Mouse (Mus musculus): Measurements from ENCODE around the gene Myo18a. TPM values are rescaled to one million over a fixed set of nuclear protein-coding genes. Genes with fewer than 3 reads are reported as not detected.

Gene Myo18a
- polyA plus RNA-seq, 1 experiment from 2014 or later, result 25.4 TPM

DNA sequence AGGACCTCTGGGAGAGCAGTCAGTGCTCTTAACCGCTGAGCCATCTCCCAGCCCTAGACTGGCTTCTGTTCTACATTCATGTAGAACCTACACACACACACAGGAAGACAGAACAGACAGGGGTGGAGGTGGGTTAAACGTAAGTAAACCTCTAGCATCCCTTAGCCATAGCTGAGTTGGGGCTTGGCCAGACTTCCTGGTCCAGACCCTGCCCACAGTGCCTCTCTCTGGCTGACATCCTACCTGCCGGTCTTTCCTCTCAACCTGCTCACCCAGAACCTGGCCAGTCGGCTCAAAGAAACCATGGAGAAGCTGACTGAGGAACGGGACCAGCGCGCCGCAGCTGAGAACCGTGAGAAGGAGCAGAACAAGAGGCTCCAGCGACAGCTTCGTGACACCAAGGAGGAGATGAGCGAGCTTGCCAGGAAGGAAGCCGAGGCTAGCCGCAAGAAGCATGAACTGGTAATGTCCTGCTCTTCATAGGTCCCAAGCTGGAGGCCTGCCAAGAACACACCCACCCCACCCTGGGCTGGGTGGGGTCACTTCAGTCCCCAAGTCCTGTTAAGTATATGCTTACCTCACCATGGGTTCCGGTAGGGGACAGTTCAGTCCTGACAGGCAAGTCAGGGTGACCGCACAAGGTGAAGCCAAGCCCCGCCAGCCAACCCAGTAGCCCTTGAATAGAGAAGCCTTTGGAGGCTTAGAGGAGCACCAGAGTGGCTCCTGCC, 90.1 kb downstream of the Myo18a start:
- Histone ChIP-seq H3K4me3 (ENCODE audit: low read depth, low read length) (no peak overlapping the region), H3K4me1 (replicated peaks; ENCODE audit: control insufficient read depth, insufficient read depth, low read length) (no peaks in the 10 kb centered on the region), H3K27ac (ENCODE audit: low read depth, low read length) (no peak overlapping the region), H3K4me2 (replicated peaks; ENCODE audit: low read depth) (no peak overlapping the region), H3K9ac (ENCODE audit: low read depth, low read length) (no peak overlapping the region), H3K9me3 (ENCODE audit: control insufficient read depth) (no peaks in the 10 kb centered on the region), H3K27me3 (replicated peaks; ENCODE audit: control insufficient read depth, insufficient read depth, low read length) (no peaks in the 10 kb centered on the region), H3K36me3 (ENCODE audit: control insufficient read depth, insufficient read depth) (peaks cover 82% of the 10 kb centered on the region)
- ATAC-seq, result no peak
- TF ChIP-seq CTCF (IDR thresholded peaks at IDR 0.05; ENCODE audit: low read depth), result no peak
- WGBS, result 88% methylated on average over 17 of the region's 17 CpGs

DNA sequence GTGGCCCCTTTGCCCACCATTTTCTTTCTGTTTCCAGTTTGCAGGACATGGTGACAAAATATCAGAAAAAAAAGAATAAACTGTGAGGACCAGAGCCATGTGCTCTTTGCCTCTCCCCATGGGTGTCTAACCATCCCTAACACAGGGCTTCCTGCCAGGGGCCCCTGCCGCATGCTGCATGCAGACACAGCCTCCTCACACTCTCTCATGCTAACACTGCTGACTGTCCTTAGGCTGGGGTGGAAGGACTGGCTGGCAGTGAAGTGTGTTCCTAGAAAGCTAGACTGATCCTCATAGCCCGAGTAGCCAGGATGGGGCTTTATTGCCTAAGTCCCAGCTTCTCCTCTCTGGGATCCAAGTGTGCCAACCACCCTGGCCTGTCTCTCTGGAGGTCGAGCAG, 91.6 kb downstream of the Myo18a start:
- 71% methylated on average over 3 of the region's 3 CpGs for WGBS
- Histone ChIP-seq H3K4me3 (ENCODE audit: low read depth, low read length) (no peak overlapping the region), H3K4me1 (replicated peaks; ENCODE audit: control insufficient read depth, insufficient read depth, low read length) (no peaks in the 10 kb centered on the region), H3K27ac (ENCODE audit: low read depth, low read length) (no peak overlapping the region), H3K4me2 (replicated peaks; ENCODE audit: low read depth) (no peak overlapping the region), H3K36me3 (ENCODE audit: control insufficient read depth, insufficient read depth) (peaks cover 82% of the 10 kb centered on the region), H3K9me3 (ENCODE audit: control insufficient read depth) (no peaks in the 10 kb centered on the region), H3K27me3 (replicated peaks; ENCODE audit: control insufficient read depth, insufficient read depth, low read length) (no peaks in the 10 kb centered on the region), H3K9ac (ENCODE audit: low read depth, low read length) (no peak overlapping the region)
- no peak for TF ChIP-seq CTCF (IDR thresholded peaks at IDR 0.05; ENCODE audit: low read depth)
- no peak for ATAC-seq

DNA sequence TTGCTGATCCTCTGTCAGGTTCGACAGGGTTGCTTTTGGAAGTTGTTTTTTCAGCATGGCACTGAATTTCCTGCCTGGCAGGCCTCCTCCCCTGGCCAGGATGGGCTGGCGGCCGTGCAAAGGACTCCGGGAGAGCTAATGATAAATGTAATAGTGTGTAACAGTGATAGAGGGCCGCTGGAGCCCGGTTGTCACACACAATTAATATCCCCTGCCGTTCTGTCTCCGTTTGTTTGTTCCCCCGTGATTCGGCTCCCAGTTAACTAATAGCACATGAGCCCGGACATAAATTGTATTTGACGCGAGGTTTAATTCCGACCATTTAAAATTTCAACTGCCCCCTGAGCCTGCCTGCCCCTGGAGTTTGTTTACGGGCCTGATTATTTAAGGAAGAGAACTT, 92.3 kb downstream of the Myo18a start:
- Histone ChIP-seq H3K9me3 (ENCODE audit: control insufficient read depth) (no peaks in the 10 kb centered on the region), H3K36me3 (ENCODE audit: control insufficient read depth, insufficient read depth) (peaks cover 82% of the 10 kb centered on the region), H3K27ac (ENCODE audit: low read depth, low read length) (no peak overlapping the region), H3K4me2 (replicated peaks; ENCODE audit: low read depth) (no peak overlapping the region), H3K4me1 (replicated peaks; ENCODE audit: control insufficient read depth, insufficient read depth, low read length) (no peaks in the 10 kb centered on the region), H3K27me3 (replicated peaks; ENCODE audit: control insufficient read depth, insufficient read depth, low read length) (no peaks in the 10 kb centered on the region), H3K4me3 (ENCODE audit: low read depth, low read length) (no peak overlapping the region), H3K9ac (ENCODE audit: low read depth, low read length) (no peak overlapping the region)
- 59% methylated on average over 15 of the region's 15 CpGs for WGBS
- no peak for ATAC-seq
- TF ChIP-seq CTCF (IDR thresholded peaks at IDR 0.05; ENCODE audit: low read depth), result no peak

DNA sequence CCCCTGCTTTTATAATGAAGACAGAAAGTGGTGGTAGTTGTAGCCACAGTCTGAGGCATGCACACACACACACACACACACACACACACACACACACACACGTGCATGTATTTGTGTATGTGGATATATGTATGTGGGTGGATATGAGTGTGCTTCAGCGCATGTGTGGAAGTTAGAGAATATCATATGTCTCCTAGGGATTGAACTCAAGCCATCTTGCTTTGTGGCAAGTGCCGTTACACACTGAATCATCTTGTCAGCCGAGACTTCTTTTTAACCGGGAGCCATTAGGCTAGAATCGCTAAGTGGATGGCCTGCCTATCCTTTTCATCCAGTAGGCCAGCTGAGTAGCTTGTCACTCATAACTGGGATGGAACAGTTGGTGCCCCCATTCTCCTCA, 94.0 kb downstream of the Myo18a start:
- no peak for ATAC-seq
- 92% methylated on average over 6 of the region's 6 CpGs for WGBS
- TF ChIP-seq CTCF (IDR thresholded peaks at IDR 0.05; ENCODE audit: low read depth), result no peak

DNA sequence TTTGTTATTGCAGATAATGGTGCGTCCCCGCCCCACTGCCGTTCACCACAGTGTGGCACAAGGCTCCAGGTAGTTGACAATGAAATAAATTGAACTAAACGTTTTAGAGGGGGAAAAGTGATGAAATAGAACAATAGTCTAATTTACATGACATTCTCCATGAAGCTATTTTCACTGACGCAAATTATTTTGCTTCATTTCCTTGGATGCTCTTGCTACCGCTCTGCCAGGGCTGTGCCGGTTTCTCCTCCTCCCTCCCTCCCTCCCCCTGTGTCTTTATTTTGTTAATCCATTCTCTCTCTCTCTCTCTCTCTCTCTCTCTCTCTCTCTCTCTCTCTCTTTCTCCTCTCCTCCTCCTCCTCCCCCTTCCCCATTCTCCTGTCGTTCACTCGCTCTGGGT, 95.5 kb downstream of the Myo18a start:
- TF ChIP-seq CTCF (IDR thresholded peaks at IDR 0.05; ENCODE audit: low read depth), result no peak
- H3K4me2 ChIP-seq (replicated peaks; ENCODE audit: low read depth), result no peak overlapping the region
- no peaks in the 10 kb centered on the region for H3K27me3 ChIP-seq (replicated peaks; ENCODE audit: control insufficient read depth, insufficient read depth, low read length)
- no peak for ATAC-seq
- 74% methylated on average over 9 of the region's 9 CpGs for WGBS
- H3K9me3 ChIP-seq (ENCODE audit: control insufficient read depth), result no peaks in the 10 kb centered on the region
- peaks cover 63% of the 10 kb centered on the region for H3K36me3 ChIP-seq (ENCODE audit: control insufficient read depth, insufficient read depth)
- no peak overlapping the region for H3K27ac ChIP-seq (ENCODE audit: low read depth, low read length)
- H3K4me1 ChIP-seq (replicated peaks; ENCODE audit: control insufficient read depth, insufficient read depth, low read length), result no peaks in the 10 kb centered on the region
- H3K9ac ChIP-seq (ENCODE audit: low read depth, low read length), result no peak overlapping the region
- no peak overlapping the region for H3K4me3 ChIP-seq (ENCODE audit: low read depth, low read length)

More for the DNA sequence above, 94.0 kb downstream of the Myo18a start:
- H3K27me3 ChIP-seq (replicated peaks; ENCODE audit: control insufficient read depth, insufficient read depth, low read length), result no peaks in the 10 kb centered on the region
- H3K9ac ChIP-seq (ENCODE audit: low read depth, low read length), result no peak overlapping the region
- H3K4me3 ChIP-seq (ENCODE audit: low read depth, low read length), result no peak overlapping the region
- no peak overlapping the region for H3K4me2 ChIP-seq (replicated peaks; ENCODE audit: low read depth)
- H3K27ac ChIP-seq (ENCODE audit: low read depth, low read length), result no peak overlapping the region
- H3K36me3 ChIP-seq (ENCODE audit: control insufficient read depth, insufficient read depth), result peaks cover 76% of the 10 kb centered on the region
- no peaks in the 10 kb centered on the region for H3K9me3 ChIP-seq (ENCODE audit: control insufficient read depth)
- no peaks in the 10 kb centered on the region for H3K4me1 ChIP-seq (replicated peaks; ENCODE audit: control insufficient read depth, insufficient read depth, low read length)

DNA sequence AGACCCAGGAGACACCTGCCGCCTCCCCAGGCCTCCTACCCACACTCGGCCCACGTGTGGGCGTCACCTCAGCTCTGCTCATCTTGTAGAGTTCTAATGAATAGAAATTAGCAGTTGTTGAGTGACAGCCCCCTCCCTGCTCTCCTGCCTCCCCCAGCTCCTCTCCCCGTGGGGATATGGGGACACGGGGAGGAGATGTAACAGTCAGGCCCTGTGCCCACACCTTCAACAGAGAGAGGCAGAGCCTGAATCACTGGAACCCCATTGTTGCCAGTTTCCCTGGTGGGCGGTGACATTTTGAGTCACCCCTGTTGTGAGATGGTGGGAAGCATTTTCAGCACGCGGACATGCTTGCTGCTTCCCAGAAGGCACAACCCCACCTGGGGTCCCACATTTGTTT, 97.9 kb downstream of the Myo18a start:
- H3K4me3 ChIP-seq (ENCODE audit: low read depth, low read length), result no peak overlapping the region
- peaks cover 61% of the 10 kb centered on the region for H3K36me3 ChIP-seq (ENCODE audit: control insufficient read depth, insufficient read depth)
- no peak for TF ChIP-seq CTCF (IDR thresholded peaks at IDR 0.05; ENCODE audit: low read depth)
- no peak for ATAC-seq
- H3K4me2 ChIP-seq (replicated peaks; ENCODE audit: low read depth), result no peak overlapping the region
- 80% methylated on average over 9 of the region's 9 CpGs for WGBS
- no peak overlapping the region for H3K27ac ChIP-seq (ENCODE audit: low read depth, low read length)
- no peaks in the 10 kb centered on the region for H3K4me1 ChIP-seq (replicated peaks; ENCODE audit: control insufficient read depth, insufficient read depth, low read length)
- H3K9me3 ChIP-seq (ENCODE audit: control insufficient read depth), result no peaks in the 10 kb centered on the region
- no peak overlapping the region for H3K9ac ChIP-seq (ENCODE audit: low read depth, low read length)
- H3K27me3 ChIP-seq (replicated peaks; ENCODE audit: control insufficient read depth, insufficient read depth, low read length), result no peaks in the 10 kb centered on the region
